Mouse (Mus musculus) lung, adult 2 months (tissue): ENCODE measurements around the gene Adh7.

Source experiments
- CTCF ChIP-seq: fragments of 200-500 bp; IDR thresholded peaks from 2 replicates; pipeline ENCODE4 v1.5.1; 2011; ENCODE audit warnings: mild to moderate bottlenecking, low read length, control low read depth; ENCODE audit not compliant: insufficient read depth
- POLR2A ChIP-seq: fragments of 200-500 bp; IDR thresholded peaks from 2 replicates; pipeline ENCODE4 v1.6.1; 2011; ENCODE audit warnings: low read depth, mild to moderate bottlenecking, control low read depth, low read length, borderline replicate concordance; ENCODE audit errors: extremely low read depth

GRCm38 (mm10) chr3:138240942-138241341 lies 23.4 kb downstream of the Adh7 start:
- TF ChIP-seq CTCF = no peak
- no peak for TF ChIP-seq POLR2A
